Mouse (Mus musculus) thymus, postnatal 14 days (tissue): ENCODE results near the gene Otop3.
"Not testable (repeated sequence)": the region's sequence is repeated elsewhere in the genome, so short reads cannot be mapped to it uniquely, and the experiment has no call there.

Source experiments
- DNase-seq: peaks from one replicate; pipeline ENCODE4 v3.0.0; 2021

Otop3 gene

DNA sequence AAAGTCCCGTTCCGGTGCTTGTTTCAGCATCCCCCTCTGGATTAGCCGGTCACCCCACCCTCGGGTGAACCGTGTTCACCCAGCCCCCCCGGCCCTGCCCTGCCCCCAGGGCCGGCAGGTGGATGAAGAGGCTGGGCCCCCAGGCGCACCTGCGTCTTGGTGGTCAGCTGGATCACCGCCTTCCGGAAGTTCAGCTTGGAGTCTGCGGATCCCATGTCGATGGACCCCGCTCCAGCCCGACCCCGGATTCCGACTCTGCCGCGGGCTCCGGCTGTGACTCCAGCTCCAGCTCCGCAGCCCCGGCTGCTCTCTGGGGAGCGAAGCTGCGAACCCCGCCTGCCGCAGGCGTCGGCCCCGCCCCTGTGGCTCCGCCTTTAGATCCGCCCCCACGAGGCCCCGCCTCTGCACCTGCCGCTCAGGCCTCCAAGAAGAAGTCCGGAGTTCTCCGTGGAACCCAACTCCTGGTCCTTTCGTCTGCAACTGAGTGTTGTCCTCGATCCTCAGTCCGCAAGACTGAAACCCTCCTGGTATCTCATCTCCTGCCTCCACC is 32.9 kb downstream of the Otop3 start, which contains the start of gene Hid1:
TSS of gene Hid1 (minus strand) at position 362 of the 550 bp plus-strand sequence.
- DNase-seq, result peak; percentile 94

DNA sequence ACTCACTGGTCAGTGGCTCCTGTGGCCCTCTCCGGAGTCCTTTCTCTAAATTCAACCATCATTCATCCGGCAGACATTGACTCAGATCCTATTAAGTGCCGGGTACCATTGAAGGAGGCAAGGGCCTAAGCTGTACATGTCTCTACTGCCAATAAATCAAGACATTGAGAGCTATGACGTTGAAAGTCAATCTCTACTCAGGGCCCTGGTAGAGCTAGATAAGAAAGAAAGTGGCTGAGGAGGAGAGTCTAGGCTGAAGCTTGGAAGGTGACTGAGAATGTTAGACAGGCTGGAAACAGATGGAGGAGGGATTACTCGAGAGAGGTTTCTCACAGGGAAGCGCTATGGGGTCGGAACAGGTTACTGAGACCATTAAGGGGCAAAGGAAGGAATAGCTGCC is 35.8 kb downstream of the Otop3 start:
- no peak for DNase-seq

DNA sequence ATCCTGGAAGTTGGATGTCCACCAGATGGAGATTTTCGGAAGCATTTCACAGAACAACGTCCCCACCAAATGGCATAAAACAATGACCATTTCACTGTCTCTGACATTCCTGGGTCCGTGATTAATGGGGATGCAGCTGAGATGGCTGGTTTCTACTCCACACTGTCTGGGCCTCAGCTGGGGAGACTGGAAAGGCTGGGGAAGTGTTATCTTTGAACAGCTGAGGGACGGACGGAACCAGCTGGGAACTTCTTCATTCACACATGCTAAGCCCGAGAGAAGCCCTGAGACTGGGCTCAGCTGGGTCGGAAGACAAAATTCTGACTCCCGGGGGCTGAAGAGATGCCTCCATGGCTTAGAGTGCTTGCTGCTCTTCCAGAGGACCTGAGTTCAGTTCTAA is 36.8 kb downstream of the Otop3 start:
- DNase-seq, result no peak

DNA sequence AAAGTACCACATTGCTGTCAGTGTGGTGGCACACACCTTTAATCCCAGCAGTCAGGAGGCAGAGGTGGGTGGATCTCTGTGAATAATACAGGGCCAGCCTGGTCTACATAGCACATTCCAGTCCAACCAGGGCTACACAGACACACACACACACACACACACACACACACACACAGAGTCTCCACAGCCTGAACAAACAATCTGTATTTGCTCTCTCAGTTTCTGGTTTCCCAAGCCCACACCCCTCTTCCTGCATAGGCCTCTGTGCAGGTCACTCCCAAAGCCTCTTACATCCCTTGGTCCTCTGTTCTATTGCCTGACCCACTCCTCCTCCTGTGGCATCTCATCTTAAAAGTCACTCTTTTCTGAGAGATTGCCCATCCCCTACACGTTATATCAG is 37.5 kb downstream of the Otop3 start:
- DNase-seq, result no peak

DNA sequence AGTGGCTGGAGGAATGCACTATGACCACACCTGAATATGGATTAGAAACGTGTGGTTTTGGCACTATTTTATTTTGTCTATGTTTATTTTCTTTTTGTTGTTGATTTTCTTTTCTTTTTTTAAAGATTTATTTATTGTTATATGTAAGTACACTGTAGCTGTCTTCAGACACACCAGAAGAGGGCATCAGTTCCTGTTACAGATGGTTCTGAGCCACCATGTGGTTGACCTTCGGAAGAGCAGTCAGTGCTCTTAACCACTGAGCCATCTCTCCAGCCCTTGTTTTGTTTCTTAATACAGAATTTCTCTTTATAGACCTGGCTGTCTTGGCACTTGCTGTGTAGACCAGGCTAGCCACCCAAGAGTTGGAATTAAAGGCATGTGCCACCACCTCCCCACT is 38.2 kb downstream of the Otop3 start:
- no peak for DNase-seq

DNA sequence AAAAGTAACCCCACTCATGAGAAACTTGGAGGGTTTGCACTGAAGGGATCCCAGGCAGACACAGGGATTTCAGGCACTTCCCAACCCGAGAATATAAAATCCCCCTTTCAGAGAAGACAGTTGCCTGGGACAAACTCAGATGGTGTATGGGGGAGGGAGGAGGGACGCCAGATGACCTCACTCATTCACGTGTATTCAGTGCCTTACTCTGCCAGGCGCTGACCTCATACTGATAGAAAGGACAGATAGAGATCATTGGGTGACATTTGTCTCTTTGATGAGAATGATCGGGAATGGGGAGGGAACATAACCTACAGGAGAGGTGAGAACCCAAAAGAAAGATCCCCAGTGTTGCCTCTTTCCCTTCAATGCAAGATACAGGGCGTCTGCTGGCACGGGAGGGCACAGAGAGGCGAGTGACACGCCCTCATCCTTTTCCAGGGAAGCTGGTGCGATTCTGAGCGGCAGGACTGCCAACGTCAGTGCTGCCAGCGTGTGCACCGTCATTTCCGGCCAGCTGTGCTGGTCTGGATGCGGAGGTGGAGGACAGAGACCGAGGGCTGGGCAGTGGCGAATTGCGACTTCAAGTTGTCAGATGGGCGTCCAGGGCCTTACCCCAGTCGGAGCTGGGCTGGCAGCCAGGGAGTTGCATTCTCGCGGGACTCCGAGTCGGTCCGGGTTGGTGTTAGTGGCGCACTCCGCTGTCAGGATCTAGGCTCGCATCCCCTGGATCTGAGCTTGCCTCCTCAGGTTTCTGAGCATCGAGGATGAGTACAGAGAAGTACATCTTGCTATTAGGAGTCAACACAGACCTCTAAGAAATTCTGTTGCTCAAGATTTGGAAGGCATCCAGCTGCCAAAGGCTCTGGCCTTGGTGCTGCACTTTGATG is 39.5 kb downstream of the Otop3 start:
- no peak for DNase-seq

DNA sequence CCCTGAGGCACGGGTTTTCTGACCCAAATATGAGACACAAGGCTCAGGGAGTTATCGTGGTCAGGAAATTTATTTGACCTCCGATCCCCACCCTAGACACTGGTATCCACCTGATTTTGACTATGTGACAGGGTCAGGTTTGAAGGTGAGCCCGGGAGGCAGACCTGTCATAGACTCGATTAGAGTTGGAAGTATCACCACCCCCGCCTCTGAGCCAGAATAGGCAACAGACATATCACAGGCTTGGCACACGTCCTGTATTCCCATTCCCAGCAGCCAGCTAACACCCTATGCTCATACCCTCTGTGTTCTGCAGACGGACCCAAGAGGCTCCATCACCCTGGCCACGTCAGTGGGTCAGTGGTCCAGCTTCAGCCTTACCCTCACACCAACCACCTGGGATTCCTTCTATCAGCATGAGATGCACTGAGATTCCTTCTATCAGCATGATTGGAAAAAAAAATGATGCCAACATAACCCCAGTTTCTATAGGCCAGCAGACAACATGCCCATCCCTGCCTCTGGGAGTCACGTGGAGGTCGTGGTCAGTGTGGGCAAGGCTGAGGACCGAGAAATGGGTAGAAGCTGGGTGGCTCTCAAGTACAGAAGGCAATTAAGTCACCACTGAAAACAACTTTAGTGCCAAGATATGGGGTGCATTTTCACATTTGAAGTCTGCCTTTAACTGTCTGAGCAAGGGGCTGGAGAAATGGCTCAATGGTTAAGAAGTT is 40.3 kb downstream of the Otop3 start:
- no peak for DNase-seq

DNA sequence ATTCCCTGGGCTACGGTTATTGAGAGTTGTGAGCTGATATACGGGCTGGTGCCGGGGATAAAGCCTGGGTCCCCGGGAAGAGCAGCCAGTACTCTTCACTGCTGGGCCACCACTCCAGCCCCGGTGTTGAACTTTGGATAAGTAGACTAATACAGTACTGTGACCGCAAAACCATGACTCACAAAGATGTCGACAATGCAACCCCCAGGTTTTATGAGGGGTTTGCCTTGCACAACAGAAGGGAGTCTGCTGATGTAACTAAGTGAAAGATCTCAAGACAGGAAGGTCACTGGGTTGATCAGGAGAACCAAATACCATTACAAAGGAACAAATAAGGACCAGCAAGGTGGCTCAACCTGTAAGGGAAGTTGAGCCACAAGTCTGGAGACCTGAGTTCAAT is 42.2 kb downstream of the Otop3 start:
- DNase-seq, result no peak

DNA sequence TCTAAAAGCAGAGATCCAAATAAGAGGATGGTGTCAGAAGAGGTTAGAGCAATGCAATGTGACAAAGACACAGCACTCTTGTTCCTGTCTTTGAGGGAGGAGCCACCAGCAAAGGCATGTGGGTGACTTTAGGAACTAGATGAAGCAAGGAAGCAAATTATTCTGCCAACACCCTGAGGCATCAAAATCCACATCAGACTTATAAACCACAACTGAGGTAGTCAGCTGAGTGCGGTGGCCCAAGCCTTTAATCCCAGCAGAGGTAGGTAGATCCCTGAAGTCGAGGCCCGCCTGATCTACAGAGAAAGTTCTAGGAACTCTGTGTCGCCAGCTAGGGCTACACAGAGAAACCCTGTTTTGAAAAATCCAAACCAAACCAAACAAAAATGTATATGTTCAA is 42.7 kb downstream of the Otop3 start:
- DNase-seq, result no peak

DNA sequence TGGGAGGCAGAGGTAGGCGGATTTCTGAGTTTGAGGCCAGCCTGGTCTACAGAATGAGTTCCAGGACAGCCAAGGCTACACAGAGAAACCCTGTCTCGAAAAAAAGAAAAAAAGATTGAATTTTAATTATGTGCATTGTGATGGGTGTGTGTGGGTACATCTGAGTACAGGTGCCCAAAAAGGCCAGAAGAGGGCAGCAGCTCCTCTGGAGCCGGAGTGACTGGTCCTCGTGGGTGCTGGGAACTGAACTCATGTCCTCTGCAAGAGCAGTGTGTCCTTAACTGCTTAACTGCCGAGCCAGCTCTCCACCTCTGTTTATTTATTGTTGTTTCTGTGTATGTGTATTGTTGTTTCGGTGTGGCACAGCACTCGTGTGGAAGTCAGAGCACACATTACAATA is 43.3 kb downstream of the Otop3 start:
- DNase-seq, result no peak

DNA sequence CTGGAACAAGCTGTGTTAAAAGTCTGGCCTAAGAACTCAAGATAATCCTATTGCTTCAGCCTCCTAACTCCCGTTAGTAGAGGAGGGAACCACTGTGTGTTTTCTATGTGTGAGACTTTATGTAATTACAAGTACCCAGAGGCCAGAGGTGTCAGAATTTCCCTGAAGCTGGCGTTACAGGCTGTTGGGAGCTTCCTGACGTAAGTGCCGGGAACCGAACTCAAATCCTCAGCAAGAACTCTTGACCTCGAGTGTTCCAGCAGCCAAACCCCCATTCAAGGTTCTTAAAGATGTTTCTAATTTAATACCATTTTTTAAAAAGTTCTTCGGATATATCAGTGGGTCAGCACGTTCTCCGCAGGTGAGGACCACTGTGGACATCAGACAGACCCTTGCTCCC is 46.7 kb downstream of the Otop3 start:
- no peak for DNase-seq

DNA sequence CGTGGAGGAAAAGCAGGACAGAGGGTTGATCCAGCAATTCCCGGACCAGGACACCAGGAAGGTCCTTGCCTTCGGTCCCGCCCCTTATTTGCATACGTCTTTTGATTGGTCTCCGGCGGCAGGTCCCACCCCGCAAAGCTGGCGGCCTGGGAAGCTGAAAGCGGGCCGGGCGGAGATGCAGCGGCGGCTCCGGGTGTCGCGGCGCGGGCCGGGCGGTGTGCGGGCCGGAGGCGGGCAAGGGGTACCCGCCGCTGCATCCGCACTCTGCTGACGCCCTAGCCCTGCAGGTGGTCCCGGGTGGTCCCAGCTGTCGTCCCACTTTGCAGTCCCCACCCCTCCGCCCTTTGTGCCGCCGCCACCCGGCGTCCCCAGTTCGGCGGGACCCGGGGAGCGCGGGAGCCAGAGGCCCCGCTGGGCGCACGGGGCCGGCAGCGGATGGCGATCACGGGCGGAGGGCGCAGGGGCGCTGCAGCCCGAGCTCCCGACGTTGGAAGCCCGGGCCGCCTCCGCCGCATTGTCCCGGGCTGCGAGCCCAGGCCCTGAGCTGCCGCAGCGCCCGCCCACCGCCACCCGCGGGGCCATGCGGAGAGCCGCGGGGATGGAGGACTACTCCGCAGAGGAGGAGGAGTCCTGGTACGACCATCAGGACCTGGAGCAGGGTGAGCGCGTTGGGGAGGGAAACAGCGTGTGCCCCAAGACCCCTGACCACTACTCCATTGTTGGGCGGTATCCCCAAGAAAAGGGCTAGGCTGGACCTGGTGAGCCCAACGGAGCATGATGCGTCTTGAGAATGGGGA is 47.4 kb downstream of the Otop3 start, which contains the start of gene Cdr2l:
TSS of gene Cdr2l (plus strand) at position 174 of the 797 bp plus-strand sequence.
- peak; percentile 74 for DNase-seq

DNA sequence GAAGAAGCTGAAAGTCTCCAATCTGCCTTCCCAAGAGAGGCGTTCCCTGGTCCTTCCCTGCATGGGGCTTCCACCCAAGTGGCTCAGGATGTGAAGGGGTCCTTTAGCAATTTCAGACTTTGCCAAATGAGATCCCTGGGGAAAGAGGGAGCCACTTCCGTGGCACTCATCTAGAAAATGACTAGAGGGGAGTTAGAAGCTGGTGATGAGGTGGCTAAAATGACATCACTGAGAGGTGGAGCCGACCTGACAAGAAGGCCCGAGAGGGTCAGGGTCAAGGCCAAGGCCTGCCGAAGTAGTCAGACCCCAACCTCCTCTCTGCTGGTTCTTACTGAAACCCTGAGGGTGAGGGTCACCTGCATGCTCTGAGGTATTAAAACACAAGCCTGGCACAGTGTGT is 48.4 kb downstream of the Otop3 start:
- no peak for DNase-seq

DNA sequence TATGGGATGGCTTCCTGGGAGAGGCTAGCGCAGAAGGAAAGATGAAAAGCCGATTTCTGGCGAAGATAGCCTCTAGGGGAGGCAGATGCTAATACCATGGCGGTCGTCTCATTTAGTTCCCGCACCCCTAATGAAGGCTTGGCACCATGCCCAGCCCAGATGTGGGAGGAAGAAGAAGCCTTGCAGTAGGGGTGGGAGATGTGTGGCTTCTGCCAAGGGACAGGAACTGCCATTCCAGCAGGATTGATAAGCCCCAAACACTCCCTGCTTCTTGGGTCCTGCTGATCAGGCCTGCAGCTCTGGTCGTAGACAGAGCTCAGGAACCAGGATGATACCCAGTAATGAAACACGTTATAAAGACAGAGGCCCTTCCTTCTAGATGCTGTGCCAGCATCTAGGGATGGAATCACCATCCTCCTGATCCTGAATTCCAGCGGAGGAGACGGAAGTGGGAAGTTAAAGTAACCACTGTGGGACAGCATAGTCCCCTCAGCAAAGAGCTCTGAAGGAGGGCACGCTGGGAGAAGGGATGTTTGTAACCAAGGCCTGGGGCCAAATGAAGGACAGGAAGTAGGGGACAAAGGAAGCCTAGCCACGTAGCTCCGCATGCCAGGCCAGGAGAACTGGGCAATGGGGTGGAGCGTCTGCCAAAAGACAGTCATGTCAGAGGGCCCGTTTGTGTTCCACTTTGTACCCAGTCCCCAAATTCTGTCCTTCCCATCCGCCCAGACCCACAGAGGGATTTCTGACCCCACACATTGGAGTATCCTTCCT is 49.4 kb downstream of the Otop3 start:
- DNase-seq, result no peak

DNA sequence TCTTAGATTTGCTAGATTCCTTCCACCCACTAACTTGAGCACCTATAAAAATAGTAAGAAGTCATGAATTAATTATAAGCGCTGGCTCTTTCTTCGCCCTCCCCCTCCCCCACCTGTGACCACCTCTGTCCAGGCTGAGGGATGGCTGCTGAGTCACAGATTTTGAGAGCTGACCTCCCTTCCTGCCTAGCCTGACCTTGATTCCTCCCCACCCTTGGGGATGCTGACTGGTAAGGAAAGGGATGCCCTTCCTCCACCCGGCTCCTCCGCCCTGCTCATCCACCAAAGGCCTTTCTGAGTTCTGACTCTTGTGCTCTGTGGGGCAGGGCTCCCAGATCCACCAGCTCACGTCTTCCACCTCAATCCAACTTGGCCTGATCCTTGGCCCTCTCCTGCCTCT is 50.1 kb downstream of the Otop3 start:
- DNase-seq, result no peak

DNA sequence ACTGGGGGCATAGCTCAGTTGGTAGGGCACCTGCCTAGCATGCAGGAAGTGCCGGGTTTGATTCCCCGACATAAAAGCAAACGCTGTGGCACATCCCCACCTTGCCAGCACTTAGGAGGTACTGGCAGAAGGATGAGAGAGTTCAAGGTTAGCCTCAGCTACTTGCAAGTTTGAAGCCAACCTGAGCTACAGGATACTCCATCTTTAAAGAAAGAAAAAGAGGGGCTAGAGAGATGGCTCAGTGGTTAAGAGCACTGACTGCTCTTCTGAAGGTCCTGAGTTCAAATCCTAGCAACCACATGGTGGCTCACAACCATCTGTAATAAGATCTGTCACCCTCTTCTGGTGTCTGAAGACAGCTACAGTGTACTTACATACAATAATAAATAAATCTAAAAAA is 52.3 kb downstream of the Otop3 start:
- not testable (repeated sequence) for DNase-seq

DNA sequence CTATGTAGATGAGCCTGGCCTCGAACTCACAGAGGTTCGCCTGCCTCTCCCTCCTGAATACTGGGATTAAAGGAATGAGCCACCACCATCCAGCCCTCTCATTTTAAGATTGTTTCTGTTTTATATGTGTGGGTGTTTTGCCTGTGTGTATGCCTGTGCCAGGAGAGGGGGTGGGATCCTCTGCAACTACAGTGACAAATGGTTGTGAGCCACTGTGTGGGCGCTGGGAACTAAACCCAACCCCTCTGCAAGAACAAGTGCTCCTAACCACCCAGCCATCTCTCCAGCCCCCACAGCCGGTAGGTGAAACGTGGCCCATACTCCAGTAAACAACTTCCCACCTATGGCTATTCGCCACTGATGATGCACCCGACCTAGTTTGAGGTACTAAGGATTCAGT is 56.8 kb downstream of the Otop3 start:
- no peak for DNase-seq

DNA sequence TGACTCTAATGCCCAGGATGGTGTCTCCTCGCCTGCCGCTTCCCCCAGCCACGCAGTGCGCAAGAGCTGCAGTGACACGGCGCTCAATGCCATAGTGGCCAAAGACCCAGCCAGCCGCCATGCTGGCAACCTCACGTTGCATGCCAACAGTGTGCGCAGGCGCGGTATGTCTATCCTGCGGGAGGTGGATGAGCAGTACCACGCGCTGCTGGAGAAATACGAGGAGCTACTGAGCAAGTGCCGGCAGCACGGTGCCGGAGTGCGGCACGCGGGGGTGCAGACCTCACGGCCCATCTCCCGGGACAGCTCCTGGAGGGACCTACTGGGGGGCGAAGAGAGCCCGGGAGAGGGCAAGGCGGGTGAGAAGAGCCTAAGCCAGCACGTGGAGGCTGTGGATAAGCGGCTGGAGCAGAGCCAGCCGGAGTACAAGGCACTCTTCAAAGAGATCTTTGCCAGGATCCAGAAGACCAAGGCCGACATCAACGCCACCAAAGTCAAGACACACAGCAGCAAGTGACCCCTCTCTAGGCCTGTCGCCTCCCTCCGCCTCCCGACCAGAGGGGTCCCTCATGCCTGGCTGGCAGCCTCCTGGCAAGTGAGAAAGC is 59.3 kb downstream of the Otop3 start:
- no peak for DNase-seq
